Mouse (Mus musculus) myocyte (in vitro differentiated cells): ENCODE data around the gene Dnm1.

ENCODE experiments used
- CEBPB ChIP-seq: IDR thresholded peaks from 2 replicates; pipeline ENCODE4 v1.6.1; 2011; ENCODE audit warnings: mild to moderate bottlenecking, moderate library complexity; ENCODE audit not compliant: poor library complexity, insufficient read depth, severe bottlenecking
- MAX ChIP-seq: IDR thresholded peaks from one replicate; pipeline ENCODE4 v1.6.1; 2011; ENCODE audit warnings: low read depth, mild to moderate bottlenecking, control low read depth
- POLR2A ChIP-seq: IDR thresholded peaks from one replicate; pipeline ENCODE4 v1.6.1; 2011; ENCODE audit warnings: low read depth, mild to moderate bottlenecking, control low read depth, moderate library complexity; ENCODE audit not compliant: insufficient read length
- USF1 ChIP-seq: IDR thresholded peaks from one replicate; pipeline ENCODE4 v1.6.1; 2011; ENCODE audit warnings: low read depth, mild to moderate bottlenecking, control low read depth, moderate library complexity

DNA sequence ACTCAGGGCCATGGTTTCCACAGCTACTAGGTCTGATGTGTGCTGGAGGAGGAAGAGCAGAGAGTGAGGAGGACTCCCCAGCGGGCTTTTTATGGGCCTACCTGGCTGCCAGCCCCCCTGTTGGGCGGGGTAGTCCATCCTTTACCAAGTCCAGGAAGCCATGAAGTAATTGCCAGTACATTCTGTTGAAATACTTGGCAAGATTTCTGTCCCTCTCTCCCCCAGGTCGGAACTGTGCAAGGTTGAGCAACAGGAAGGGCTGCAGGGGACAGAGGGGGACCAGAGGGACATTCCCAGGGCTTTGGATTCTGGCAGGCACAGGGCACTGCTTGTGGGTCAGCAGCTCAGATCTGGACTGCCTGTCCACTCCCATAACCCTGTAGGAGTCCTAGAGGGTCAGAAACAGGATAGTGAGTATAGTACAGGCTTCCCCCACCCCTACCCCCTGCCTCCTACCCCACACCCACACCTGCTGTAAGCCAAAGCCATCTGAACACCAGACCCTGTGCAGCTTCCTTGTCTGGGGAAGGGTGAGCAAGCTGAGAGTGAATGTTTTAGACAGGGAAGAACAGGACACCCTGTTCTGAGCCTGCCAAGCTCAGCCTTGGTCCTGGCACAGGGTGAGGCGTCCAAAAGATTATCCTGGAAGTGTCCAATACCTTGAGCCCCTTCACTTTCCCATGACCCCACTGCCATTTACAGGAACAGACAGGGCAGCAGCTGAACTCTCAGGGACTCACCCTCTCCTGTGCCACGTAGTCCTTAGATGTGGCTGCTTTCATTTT, 34.8 kb upstream of the Dnm1 start, which contains the start of gene Lcn2:
- TF ChIP-seq POLR2A (no peak), USF1 (no peak), CEBPB (no peak), MAX (no peak)
